Mouse (Mus musculus) myocyte (in vitro differentiated cells): ENCODE results near the gene Snapc1.

ENCODE experiments used
- E2F4 ChIP-seq: IDR thresholded peaks from one replicate; pipeline ENCODE4 v1.6.1; 2011; ENCODE audit warnings: mild to moderate bottlenecking, control low read depth, moderate library complexity; ENCODE audit not compliant: insufficient read depth
- MAX ChIP-seq: IDR thresholded peaks from one replicate; pipeline ENCODE4 v1.6.1; 2011; ENCODE audit warnings: low read depth, mild to moderate bottlenecking, control low read depth
- MYOD1 ChIP-seq, 3 experiments: IDR thresholded peaks; one replicate each; pipeline ENCODE4 v1.6.1; 2011; ENCODE audit warnings: control low read depth in 2 of 3, low read depth in 2 of 3, mild to moderate bottlenecking in 2 of 3, moderate library complexity in 1 of 3; ENCODE audit not compliant: insufficient read length in 2 of 3, control insufficient read depth in 1 of 3
- MYOG ChIP-seq, 3 experiments: IDR thresholded peaks; one replicate each; pipeline ENCODE4 v1.6.1; 2011; ENCODE audit warnings: control low read depth in 2 of 3, low read depth in 2 of 3, mild to moderate bottlenecking in 2 of 3; ENCODE audit not compliant: insufficient read length in 2 of 3, control insufficient read depth in 1 of 3, insufficient read depth in 1 of 3
- POLR2A ChIP-seq: IDR thresholded peaks from one replicate; pipeline ENCODE4 v1.6.1; 2011; ENCODE audit warnings: low read depth, mild to moderate bottlenecking, control low read depth, moderate library complexity; ENCODE audit not compliant: insufficient read length
- POLR2AphosphoS2 ChIP-seq: IDR thresholded peaks from one replicate; pipeline ENCODE4 v1.6.1; 2011; ENCODE audit warnings: low read depth, control low read depth; ENCODE audit not compliant: insufficient read length
- TCF12 ChIP-seq: IDR thresholded peaks from one replicate; pipeline ENCODE4 v1.6.1; 2011; ENCODE audit warnings: mild to moderate bottlenecking, control low read depth; ENCODE audit not compliant: poor library complexity, insufficient read depth, severe bottlenecking
- TCF3 ChIP-seq: IDR thresholded peaks from one replicate; pipeline ENCODE4 v1.6.1; 2011; ENCODE audit warnings: low read depth, control low read depth; ENCODE audit not compliant: insufficient read length
- USF1 ChIP-seq: IDR thresholded peaks from one replicate; pipeline ENCODE4 v1.6.1; 2011; ENCODE audit warnings: low read depth, mild to moderate bottlenecking, control low read depth, moderate library complexity

DNA sequence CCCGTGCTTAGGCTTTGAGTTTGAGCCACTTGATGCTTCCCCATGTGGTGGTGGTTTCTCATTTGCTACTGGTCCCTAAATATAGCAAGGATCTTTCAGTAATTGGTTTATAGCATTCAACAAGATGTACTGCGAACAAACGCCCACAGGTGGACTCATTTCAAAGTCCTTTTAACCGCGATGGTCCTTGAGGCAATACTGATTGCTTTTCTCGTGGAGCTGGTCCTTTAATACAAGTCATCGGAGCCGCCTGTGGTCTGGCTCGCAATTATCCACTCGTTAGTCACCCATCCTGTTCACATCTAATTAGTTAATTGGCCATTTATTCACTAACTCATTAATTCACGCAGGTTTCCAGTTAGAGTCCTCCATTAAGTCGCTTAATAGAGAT, 32.6 kb downstream of the Snapc1 start:
- TF ChIP-seq POLR2A (no peak), E2F4 (no peak), TCF12 (no peak), MAX (no peak), USF1 (no peak), TCF3 (no peak), MYOD1 (IDR thresholded peaks at IDR 0.05; ENCODE audit: control insufficient read depth in 1 of 3, insufficient read length in 2 of 3, low read depth in 2 of 3) (no peak), MYOG (IDR thresholded peaks at IDR 0.05; ENCODE audit: control insufficient read depth in 1 of 3, insufficient read depth in 1 of 3, insufficient read length in 2 of 3, low read depth in 2 of 3) (no peak), POLR2AphosphoS2 (no peak)
